Mouse (Mus musculus) neural tube, embryonic 12.5 days (tissue): ENCODE results near the gene Irf4. TPM values are rescaled to one million over a fixed set of nuclear protein-coding genes. Genes with fewer than 3 reads are reported as not detected.
A peak's percentile ranks its signal among the peaks of the same experiment; 100 is the strongest.

Experiments used
- ATAC-seq: fragments of 200-750 bp; cut with Nextera tagmentation; 2 replicates; pipeline ENCODE4 v1.8.0; 2017; ENCODE audit warnings: low read depth, mild to moderate bottlenecking, moderate TSS enrichment, moderate library complexity; ENCODE audit not compliant: low FRiP score
- H3K27ac ChIP-seq: fragments of 300-500 bp; sonication (generic); 2 replicates; pipeline ENCODE4 v1.5.1; 2016
- H3K27me3 ChIP-seq: fragments of 300-500 bp; sonication (generic); replicated peaks from 2 replicates; pipeline ENCODE4 v1.6.1; 2016; ENCODE audit warnings: mild to moderate bottlenecking
- H3K36me3 ChIP-seq: fragments of 300-500 bp; sonication (generic); 2 replicates; pipeline ENCODE4 v1.6.1; 2016; ENCODE audit warnings: mild to moderate bottlenecking
- H3K4me1 ChIP-seq: fragments of 300-500 bp; sonication (generic); 2 replicates; pipeline ENCODE4 v1.6.1; 2016
- H3K4me2 ChIP-seq: fragments of 300-500 bp; sonication (generic); replicated peaks from 2 replicates; pipeline ENCODE4 v1.6.1; 2016; ENCODE audit warnings: mild to moderate bottlenecking
- H3K4me3 ChIP-seq: fragments of 300-500 bp; sonication (generic); 2 replicates; pipeline ENCODE4 v1.5.1; 2016
- H3K9ac ChIP-seq: fragments of 300-500 bp; sonication (generic); 2 replicates; pipeline ENCODE4 v1.6.1; 2016; ENCODE audit warnings: mild to moderate bottlenecking
- H3K9me3 ChIP-seq: fragments of 300-500 bp; sonication (generic); 2 replicates; pipeline ENCODE4 v1.6.1; 2016; ENCODE audit warnings: mild to moderate bottlenecking
- WGBS: fragments of 180-500 bp; shearing (Covaris S2); methylation state at CpG from one replicate; pipeline ENCODE4 v1.1.7; 2016; 5-methylcytosine and 5-hydroxymethylcytosine counted together
- polyA plus RNA-seq: library from polyadenylated mRNA; unstranded; fragments of >200 nt; fragmentation: Nextera tagmentation; extraction: Ambion mirVana; gene quantifications from 2 replicates; pipeline ENCODE4 v1.2.1, GENCODE M21; 2016

Gene Irf4
- polyA plus RNA-seq, 1 experiment from 2014 or later = 0.05 TPM

DNA sequence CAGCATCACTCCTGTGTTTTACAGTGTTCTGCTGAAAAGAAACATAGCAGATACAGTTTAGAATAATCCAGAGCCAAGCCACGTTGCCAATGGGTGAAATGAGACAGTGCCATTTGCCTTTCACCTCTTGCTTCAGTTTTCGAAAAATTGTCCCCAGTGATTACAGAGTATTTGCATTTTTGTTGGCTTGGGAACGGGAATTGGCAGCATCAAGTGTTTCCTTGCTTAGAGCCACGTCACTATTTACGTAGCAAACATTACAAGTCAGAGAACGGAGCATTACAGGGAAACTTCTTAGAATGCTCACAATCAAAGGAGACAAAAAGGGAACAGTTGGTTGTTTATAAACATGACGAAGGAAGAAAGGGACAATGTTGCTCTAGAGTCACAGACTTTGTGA lies 3.9 kb upstream of the Irf4 start:
- Histone ChIP-seq H3K4me1 (peaks cover 14% of the 10 kb centered on the region), H3K4me2 (no peak overlapping the region), H3K9ac (no peak overlapping the region), H3K27ac (no peak overlapping the region), H3K9me3 (no peaks in the 10 kb centered on the region), H3K27me3 (peaks cover 27% of the 10 kb centered on the region), H3K4me3 (no peak overlapping the region), H3K36me3 (no peaks in the 10 kb centered on the region)
- 80% methylated on average over 7 of the region's 7 CpGs for WGBS
- no peak for ATAC-seq

DNA sequence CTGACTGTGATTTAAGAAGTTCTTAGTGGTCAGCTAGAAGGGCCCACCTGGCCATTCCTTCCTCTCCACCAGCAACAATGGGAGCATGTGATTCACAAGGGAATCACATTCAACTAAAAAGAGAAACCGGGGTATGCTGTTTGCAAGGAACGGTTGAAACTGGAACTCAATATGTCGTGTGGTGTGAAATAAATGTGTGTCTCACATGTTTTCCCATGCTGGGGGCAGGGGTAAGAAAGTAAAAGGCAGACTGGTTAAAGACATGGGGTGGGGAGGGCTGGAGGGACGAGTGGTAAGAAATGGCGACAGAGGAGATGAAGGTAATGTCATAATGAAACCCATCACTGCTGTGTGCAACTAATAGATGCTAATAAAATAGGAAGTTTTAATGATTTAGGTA lies 2.0 kb upstream of the Irf4 start:
- Histone ChIP-seq H3K4me2 (no peak overlapping the region), H3K36me3 (no peaks in the 10 kb centered on the region), H3K27ac (no peak overlapping the region), H3K9ac (no peak overlapping the region), H3K4me1 (peaks cover 22% of the 10 kb centered on the region), H3K4me3 (no peak overlapping the region), H3K9me3 (no peaks in the 10 kb centered on the region), H3K27me3 (peaks cover 47% of the 10 kb centered on the region)
- no peak for ATAC-seq
- 80% methylated on average over 5 of the region's 5 CpGs for WGBS

DNA sequence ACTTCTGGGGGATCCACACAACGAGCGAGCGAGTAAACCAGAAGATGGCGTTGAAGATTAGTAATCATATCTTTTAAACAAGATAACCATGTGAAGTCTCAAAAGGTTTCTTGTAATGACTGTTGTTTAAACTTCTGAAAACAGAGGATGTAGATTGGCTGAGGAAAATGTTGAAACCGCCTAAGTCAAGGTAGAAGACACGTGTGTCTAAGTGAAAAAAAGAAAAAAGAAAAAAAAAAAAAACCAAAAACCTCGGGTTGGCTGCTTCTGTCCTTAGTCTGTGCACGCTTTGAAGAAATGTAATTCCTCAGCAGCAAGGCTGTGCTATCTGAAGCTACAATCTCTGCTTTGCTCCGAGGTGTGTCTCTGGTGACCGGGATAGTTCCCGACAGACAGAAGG lies 1.5 kb upstream of the Irf4 start:
- H3K9me3 ChIP-seq = no peaks in the 10 kb centered on the region
- WGBS = 79% methylated on average over 11 of the region's 11 CpGs

DNA sequence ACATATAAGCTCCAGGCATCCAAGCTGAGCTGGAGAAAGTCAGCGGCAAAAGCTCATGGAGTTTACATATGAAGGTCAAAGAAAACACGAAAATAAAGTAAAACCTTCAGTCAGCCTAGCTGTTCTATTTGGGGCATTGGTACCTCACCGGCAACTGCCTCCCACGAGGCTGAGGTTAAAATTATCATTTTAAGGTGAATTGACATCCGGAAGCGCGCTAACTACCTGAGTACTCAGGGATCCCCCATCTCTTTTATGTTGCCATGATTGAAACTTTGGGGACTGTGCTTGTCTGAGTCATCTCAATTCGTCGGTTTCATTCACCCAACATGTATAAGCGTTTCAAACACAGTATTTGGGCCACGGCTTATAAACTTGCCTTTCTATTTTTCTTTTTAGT lies 705 bp upstream of the Irf4 start:
- Histone ChIP-seq H3K27ac (no peak overlapping the region), H3K9ac (no peak overlapping the region), H3K4me2 (no peak overlapping the region), H3K9me3 (no peaks in the 10 kb centered on the region), H3K4me1 (peaks cover 22% of the 10 kb centered on the region), H3K27me3 (peaks cover 59% of the 10 kb centered on the region), H3K36me3 (no peaks in the 10 kb centered on the region), H3K4me3 (no peak overlapping the region)
- no peak for ATAC-seq
- 57% methylated on average over 11 of the region's 11 CpGs for WGBS

More for the DNA sequence above, 1.5 kb upstream of the Irf4 start:
- ATAC-seq = no peak
- Histone ChIP-seq H3K27ac (no peak overlapping the region), H3K4me2 (no peak overlapping the region), H3K27me3 (peaks cover 51% of the 10 kb centered on the region), H3K4me1 (peaks cover 22% of the 10 kb centered on the region), H3K36me3 (no peaks in the 10 kb centered on the region), H3K9ac (no peak overlapping the region), H3K4me3 (no peak overlapping the region)

DNA sequence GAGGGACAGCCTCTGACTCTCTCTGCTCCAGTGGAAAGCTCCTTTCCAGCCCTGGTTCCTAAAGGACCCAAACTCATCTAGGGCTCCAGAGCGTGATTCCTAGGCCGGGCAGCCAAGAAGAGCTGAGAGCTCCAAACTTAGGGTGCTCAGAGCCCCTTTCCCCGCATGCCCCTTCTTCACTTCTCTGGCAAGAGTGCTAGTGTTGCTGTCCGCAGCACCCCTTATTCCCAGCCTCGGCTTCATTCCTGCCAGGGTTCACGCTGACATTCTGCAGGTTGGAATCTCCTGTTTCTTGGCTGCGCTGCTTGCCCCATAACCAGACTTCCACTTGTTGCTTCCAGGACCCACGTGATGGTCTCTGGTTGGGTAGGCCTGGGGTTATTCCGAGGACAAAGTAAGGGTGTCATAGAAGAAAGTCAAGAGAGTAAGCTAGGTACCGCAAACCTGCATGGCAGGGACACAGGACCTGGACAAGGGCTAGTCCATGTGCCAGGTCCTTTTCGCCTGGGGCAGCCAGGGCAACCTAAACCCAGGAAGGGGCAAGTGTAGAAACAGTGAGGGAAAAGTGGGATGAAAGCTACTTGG lies 623 bp downstream of the Irf4 start:
- peak overlapping the region; percentile 65 for H3K4me2 ChIP-seq
- H3K9ac ChIP-seq = no peak overlapping the region
- H3K36me3 ChIP-seq = no peaks in the 10 kb centered on the region
- H3K4me1 ChIP-seq = peaks cover 22% of the 10 kb centered on the region
- H3K4me3 ChIP-seq = peak overlapping the region; percentile 32
- 2% methylated on average over 11 of the region's 11 CpGs for WGBS
- no peaks in the 10 kb centered on the region for H3K9me3 ChIP-seq
- H3K27me3 ChIP-seq = peaks cover 62% of the 10 kb centered on the region
- no peak overlapping the region for H3K27ac ChIP-seq
- no peak for ATAC-seq

DNA sequence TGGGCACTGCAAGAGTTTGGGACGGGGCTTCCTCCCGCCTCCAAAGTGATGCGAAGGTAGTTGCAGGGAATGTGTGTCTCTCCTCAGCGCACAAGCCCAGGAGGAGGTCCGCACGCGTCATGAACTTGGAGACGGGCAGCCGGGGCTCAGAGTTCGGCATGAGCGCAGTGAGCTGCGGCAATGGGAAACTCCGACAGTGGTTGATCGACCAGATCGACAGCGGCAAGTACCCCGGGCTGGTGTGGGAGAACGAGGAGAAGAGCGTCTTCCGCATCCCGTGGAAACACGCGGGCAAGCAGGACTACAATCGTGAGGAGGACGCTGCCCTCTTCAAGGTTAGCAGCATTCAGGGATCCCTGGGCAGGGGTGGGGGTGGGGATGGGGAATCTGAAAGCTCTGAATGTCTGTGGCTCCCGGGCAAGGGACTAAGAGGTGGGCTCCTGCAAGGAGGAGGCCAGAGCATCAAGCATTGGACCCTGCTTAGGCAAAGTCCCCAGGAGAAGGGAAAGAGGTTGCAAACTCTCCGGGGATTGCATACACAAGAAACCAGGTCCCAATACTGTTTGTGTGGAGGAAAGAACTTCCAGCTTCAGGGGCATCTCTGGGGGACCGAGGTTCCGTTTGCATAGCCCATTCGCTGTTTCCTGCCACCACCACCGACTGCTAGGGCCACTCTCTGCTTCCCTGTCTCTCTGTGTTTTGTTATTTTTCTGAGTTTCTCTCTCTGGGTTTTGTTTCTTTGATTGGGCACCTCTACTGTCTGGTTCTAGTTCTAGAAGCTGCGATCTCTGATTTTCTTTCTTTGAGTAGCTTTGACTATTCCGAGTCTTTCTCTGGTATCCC lies 1.7 kb downstream of the Irf4 start:
- peaks cover 62% of the 10 kb centered on the region for H3K27me3 ChIP-seq
- H3K4me1 ChIP-seq = peaks cover 22% of the 10 kb centered on the region
- no peak for ATAC-seq
- no peak overlapping the region for H3K9ac ChIP-seq
- 3% methylated on average over 33 of the region's 33 CpGs for WGBS
- H3K9me3 ChIP-seq = no peaks in the 10 kb centered on the region
- H3K36me3 ChIP-seq = no peaks in the 10 kb centered on the region
- no peak overlapping the region for H3K27ac ChIP-seq
- H3K4me3 ChIP-seq = peak overlapping the region; percentile 18
- peak overlapping the region; percentile 65 for H3K4me2 ChIP-seq

DNA sequence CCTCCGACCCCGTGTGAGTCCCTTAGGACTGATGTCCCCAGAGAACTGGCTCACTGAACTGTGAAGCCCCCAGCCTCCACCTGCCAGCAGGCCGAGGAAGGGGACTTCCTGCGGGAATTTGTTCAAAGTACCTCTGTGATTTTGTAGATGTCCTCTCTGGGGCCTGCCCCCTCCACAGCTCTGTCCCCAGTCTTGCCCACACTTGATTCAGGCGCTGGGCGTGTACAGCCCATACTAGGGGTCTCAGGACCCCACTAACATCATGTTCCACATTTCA lies 2.2 kb downstream of the Irf4 start:
- Histone ChIP-seq H3K9ac (no peak overlapping the region), H3K27ac (no peak overlapping the region), H3K36me3 (no peaks in the 10 kb centered on the region), H3K9me3 (no peaks in the 10 kb centered on the region), H3K4me2 (no peak overlapping the region), H3K4me1 (peaks cover 22% of the 10 kb centered on the region), H3K4me3 (no peak overlapping the region), H3K27me3 (peaks cover 62% of the 10 kb centered on the region)
- WGBS = 32% methylated on average over 6 of the region's 6 CpGs
- ATAC-seq = no peak

DNA sequence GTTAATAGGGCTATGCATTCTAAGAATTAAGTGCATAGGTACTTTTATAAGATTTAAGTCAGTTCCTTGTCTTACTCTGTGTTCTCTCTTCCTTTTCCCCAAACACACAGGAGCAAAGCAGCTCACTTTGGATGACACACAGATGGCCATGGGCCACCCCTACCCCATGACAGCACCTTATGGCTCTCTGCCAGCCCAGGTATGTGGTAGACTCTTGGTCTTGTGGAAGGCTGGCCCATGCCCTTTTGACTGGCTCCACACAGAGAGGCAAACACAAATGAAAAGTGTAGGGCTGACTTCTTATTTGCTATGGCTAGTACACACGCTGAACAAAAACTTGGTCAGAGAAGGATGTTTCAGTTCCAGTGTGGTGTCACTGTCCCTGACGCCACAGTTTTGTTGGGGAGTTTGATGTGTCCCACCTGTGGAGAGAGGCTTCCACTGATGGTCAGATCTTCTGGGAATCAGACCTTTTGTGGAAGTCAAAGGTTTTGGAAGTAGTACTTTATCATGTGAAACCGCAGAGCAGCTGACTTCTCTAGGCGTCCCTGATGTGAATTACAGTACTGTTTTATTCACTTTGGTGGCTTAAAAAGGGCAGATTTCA lies 3.7 kb downstream of the Irf4 start:
- Histone ChIP-seq H3K9ac (no peak overlapping the region), H3K4me2 (no peak overlapping the region), H3K9me3 (no peaks in the 10 kb centered on the region), H3K4me1 (peaks cover 22% of the 10 kb centered on the region), H3K4me3 (no peak overlapping the region), H3K36me3 (no peaks in the 10 kb centered on the region), H3K27ac (no peak overlapping the region), H3K27me3 (peaks cover 56% of the 10 kb centered on the region)
- WGBS = 84% methylated on average over 4 of the region's 4 CpGs
- no peak for ATAC-seq

DNA sequence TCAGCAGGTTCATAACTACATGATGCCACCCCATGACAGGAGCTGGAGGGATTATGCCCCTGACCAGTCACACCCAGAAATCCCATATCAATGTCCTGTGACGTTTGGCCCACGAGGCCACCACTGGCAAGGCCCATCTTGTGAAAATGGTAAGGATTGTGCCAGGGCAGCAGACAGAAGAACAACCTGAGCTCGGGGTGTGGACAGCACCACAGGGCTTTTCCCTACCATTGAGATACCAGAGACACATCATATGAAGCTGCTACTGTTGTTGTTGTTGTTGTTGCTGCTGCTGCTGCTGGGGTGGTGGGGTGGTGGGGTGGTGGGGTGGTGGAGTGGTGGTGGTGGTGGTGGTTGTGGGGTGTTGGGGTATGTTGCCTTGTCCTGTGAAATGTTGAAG lies 4.4 kb downstream of the Irf4 start:
- Histone ChIP-seq H3K36me3 (no peaks in the 10 kb centered on the region), H3K27me3 (peaks cover 50% of the 10 kb centered on the region)
- WGBS = 84% methylated on average over 3 of the region's 3 CpGs

DNA sequence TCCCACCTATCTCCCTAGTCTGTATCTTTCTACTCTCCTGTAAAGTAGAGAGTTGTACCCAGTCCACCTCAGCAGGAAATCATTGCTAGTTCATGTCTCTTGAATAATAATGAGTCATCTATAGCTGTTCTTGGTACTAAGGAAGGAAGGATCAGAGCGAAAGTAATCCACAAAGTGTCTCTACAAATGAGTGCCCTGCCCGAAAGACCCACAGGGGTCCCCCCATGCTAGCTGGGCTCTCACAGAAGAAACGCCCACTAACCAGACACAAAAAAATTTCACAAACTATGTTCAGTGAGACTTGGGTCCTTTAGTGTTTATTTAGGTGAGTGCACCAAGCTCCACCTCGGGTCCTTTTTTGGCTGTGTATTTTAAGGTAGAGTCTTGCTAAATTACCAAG lies 5.0 kb downstream of the Irf4 start:
- Histone ChIP-seq H3K36me3 (no peaks in the 10 kb centered on the region), H3K4me1 (peaks cover 18% of the 10 kb centered on the region), H3K4me2 (no peak overlapping the region), H3K27me3 (peaks cover 44% of the 10 kb centered on the region), H3K27ac (no peak overlapping the region), H3K9me3 (no peaks in the 10 kb centered on the region), H3K9ac (no peak overlapping the region), H3K4me3 (no peak overlapping the region)
- WGBS = 89% methylated on average over 4 of the region's 4 CpGs
- no peak for ATAC-seq

More for the DNA sequence above, 4.4 kb downstream of the Irf4 start:
- Histone ChIP-seq H3K9ac (no peak overlapping the region), H3K27ac (no peak overlapping the region), H3K4me3 (no peak overlapping the region), H3K4me1 (peaks cover 22% of the 10 kb centered on the region), H3K4me2 (no peak overlapping the region), H3K9me3 (no peaks in the 10 kb centered on the region)
- ATAC-seq = no peak

DNA sequence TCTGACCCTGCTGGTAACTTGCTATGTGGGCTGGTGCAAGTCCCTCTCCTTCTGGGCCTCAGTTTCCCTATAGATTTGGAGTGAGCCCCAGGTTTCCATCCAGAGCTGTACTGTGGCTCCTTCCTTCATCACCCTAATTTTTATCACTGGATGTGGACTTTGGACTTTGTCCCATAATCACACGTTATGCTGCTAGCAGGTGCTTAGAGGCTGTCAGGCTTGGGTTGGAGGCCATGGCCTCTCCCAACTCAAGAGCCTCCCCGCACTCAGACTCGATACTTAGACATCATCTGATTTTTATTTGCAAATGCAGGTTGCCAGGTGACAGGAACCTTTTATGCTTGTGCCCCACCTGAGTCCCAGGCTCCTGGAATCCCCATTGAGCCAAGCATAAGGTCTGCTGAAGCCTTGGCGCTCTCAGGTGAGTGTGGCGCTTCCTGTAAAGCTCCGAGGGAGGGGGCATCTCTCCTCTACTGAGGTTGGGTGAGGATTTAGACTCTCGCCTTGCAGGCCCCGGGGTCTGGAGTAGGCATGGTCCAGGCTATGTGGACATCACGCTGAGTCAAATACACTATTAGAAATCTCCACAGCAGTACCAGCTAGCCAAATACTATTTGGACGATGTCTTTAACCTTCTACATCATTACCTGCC lies 5.9 kb downstream of the Irf4 start:
- no peak overlapping the region for H3K4me2 ChIP-seq
- no peaks in the 10 kb centered on the region for H3K9me3 ChIP-seq
- no peak for ATAC-seq
- no peaks in the 10 kb centered on the region for H3K36me3 ChIP-seq
- no peak overlapping the region for H3K27ac ChIP-seq
- WGBS = 86% methylated on average over 10 of the region's 10 CpGs
- peaks cover 35% of the 10 kb centered on the region for H3K27me3 ChIP-seq
- no peak overlapping the region for H3K9ac ChIP-seq
- no peak overlapping the region for H3K4me3 ChIP-seq
- H3K4me1 ChIP-seq = peaks cover 9% of the 10 kb centered on the region

DNA sequence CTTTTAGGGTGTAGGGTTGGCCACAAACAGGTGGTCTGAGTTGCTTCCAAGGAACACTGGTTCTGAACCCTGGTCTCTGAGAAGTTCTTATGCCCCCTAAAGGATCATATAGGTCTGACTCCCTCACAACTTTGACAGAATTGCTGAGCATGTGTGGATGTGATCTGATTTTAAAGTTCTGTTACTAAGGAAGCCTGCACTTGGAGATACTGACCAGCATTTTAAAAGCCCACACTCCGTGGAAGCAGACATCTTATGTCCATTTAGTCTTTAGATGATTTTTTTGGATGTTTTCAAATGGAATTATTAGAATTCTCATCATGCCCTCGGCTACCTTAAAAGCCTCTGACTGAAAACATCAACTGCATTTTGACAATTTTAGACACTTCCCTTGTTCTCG lies 6.6 kb downstream of the Irf4 start:
- ATAC-seq = no peak
- no peak overlapping the region for H3K9ac ChIP-seq
- 82% methylated on average over 3 of the region's 3 CpGs for WGBS
- H3K36me3 ChIP-seq = no peaks in the 10 kb centered on the region
- H3K27ac ChIP-seq = no peak overlapping the region
- peaks cover 4% of the 10 kb centered on the region for H3K4me1 ChIP-seq
- H3K27me3 ChIP-seq = peaks cover 30% of the 10 kb centered on the region
- no peak overlapping the region for H3K4me3 ChIP-seq
- H3K4me2 ChIP-seq = no peak overlapping the region
- no peaks in the 10 kb centered on the region for H3K9me3 ChIP-seq
